Mouse (Mus musculus): ENCODE results near the gene Clip1. TPM values are rescaled to one million over a fixed set of nuclear protein-coding genes. Genes with fewer than 3 reads are reported as not detected.

Clip1 gene
- polyA plus RNA-seq (2014; fragmentation: Illumina TruSeq; extraction: RNeasy Lipid Tissue Mini Kit (QIAGEN cat#74804); ENCODE audit: low read depth, low replicate concordance) = 18.4 TPM

DNA sequence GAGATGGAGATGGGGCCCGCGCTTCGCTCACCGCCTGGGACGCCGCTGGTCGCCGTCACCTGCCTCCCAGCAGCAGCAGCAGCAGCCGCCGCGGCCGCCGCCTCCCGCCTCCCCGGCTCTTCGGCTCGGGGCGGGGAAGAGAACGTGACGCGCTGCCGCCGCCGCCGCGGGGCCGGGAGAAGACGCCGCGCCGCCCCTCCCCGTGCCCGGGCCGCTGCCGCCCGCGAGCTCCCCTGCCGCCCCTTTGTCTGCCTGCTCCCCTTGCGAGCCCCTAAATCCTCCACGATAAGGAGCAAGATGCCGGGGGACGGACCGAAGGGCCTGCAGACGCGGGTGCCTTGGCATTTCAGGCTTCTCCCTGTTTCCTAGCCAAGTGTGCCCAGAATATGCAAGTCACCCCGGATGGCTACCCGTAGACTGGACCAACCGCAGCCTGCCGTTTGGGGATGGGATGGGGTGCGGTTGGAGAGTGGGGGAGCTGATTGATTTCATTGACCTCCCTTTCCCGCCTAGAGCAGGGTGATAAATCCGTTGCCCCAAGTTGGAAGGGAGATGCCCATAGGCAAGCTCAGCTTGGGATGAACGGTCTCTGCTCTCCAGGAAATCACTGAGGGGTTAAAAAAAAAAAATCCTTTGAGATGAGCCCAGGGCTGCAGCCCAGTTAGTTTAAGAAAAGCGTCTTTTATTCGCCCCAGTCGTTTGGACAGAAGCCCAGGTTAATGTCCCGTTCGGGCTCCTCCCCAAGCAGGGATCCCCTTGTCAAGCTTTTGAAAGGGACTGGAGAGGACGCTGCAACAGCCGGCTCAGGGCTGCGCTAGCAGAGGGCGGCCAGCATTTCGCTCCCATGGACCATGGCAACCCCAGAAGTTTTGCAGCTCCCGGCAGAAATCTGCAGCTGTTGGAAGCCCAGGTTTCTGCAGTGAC, at the start of gene Clip1:
TSS of gene Clip1 (minus strand) at position 398 of the 924 bp plus-strand sequence.

DNA sequence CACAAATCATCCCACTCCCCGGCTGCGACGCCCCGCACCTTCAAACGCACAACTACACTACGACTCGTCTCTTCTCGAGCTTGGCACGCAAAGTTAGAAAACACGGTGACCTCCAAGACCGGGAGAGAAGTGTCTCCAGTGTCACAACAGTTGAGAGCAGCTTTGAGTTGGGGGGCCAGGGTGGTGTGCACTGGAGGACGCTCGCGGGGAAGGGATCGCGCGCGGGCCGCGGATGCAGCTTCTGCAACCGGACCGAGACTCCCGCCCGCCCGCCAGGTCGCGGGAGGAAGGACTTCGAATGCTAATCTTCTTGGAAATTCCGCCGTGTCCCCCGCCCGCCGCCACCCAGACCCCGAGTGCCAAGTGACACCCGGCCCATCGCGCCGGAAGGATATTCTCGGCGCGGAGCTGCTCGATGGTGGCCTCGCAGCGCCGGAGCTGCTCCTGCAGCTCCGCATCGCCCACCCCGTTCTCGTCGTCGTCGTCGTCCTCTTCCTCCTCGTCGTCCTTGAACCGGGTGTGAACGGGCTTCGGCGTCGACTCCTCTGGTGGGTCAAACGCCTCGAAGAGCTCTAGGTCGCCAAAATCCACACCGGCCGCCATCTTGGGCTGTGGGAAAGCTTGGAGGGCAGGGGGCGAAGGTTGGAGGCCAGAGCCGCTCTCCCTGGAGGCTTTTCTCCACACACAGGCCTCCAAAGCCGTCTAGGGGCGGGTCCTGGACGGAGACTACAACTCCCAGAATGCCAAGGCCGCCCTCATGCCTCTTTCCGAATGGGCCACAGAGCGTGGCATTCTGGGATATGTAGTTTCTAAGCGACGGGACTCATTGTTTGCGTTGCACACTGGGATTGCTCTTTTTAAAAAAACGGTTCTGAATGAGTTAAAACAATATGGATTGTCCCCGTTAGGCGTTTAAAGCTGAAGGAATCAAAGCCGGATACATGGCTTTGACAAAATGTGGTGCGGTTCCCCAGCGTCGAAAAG, 36.2 kb upstream of the Clip1 start, which contains the start of gene Zcchc8:
TSS of gene Zcchc8 (minus strand) at position 773 of the 984 bp plus-strand sequence.

DNA sequence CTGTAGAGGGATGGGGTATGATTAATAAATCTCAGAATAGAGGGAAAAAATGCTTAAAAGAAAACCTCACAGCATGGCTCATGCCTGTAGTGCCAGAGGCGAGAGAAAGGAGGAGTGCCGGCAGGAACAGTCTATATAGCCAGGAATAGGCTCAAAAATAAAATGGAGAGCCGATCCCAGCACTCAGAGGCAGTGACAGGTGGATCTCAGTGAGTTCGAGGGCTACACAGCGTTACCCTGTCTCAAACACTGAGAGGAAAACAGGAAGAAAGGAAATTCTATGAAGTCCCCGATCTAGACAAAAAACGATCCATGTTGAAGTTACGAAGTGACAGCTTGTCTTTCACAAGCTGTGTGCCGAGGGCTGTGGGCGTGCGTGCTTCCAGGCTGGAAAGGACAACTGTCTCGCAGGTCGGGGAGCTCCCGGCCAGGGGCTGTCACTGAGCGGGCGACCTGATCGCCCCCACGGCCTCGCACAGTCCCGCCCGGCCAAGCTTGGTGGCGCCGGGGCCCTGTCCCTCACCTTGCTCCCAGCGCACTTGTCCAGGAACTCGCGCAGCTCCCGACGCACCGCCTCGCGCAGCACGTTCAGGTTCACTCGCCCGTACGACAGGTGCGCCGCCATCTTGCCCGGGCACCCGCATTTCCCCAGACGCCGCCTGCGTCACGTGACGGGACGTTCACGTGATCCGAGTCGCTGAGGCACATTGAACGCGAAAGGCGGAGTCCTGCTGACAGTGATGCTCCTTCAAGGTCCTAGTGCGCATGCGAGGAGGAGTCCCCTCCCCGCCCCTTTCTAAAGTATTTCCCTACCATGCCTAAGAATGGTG, 111.8 kb downstream of the Clip1 start, which contains the start of gene Vps33a:
TSS of gene Vps33a (minus strand) at position 682 of the 830 bp plus-strand sequence.

Other genes with a start within 250 kb of the Clip1 start
- gene Lrrc43, start 195.3 kb downstream of the Clip1 start, polyA plus RNA-seq (2014; fragmentation: Illumina TruSeq; extraction: RNeasy Lipid Tissue Mini Kit (QIAGEN cat#74804); ENCODE audit: low read depth, low replicate concordance) = not detected
- gene Il31, start 195.1 kb downstream of the Clip1 start, polyA plus RNA-seq (2014; fragmentation: Illumina TruSeq; extraction: RNeasy Lipid Tissue Mini Kit (QIAGEN cat#74804); ENCODE audit: low read depth, low replicate concordance) = not detected
- gene B3gnt4, start 174.2 kb downstream of the Clip1 start, polyA plus RNA-seq (2014; fragmentation: Illumina TruSeq; extraction: RNeasy Lipid Tissue Mini Kit (QIAGEN cat#74804); ENCODE audit: low read depth, low replicate concordance) = not detected
- 47.1 TPM for gene Diablo, start 160.4 kb downstream of the Clip1 start, polyA plus RNA-seq (2014; fragmentation: Illumina TruSeq; extraction: RNeasy Lipid Tissue Mini Kit (QIAGEN cat#74804); ENCODE audit: low read depth, low replicate concordance)
- not detected for gene Gm49027, start 159.1 kb downstream of the Clip1 start, polyA plus RNA-seq (2014; fragmentation: Illumina TruSeq; extraction: RNeasy Lipid Tissue Mini Kit (QIAGEN cat#74804); ENCODE audit: low read depth, low replicate concordance)
- 8.1 TPM for gene Vps33a, start 111.6 kb downstream of the Clip1 start, polyA plus RNA-seq (2014; fragmentation: Illumina TruSeq; extraction: RNeasy Lipid Tissue Mini Kit (QIAGEN cat#74804); ENCODE audit: low read depth, low replicate concordance)
- 32.2 TPM for gene Zcchc8, start 36.5 kb upstream of the Clip1 start, polyA plus RNA-seq (2014; fragmentation: Illumina TruSeq; extraction: RNeasy Lipid Tissue Mini Kit (QIAGEN cat#74804); ENCODE audit: low read depth, low replicate concordance)
- gene Rsrc2, start 64.8 kb upstream of the Clip1 start, polyA plus RNA-seq (2014; fragmentation: Illumina TruSeq; extraction: RNeasy Lipid Tissue Mini Kit (QIAGEN cat#74804); ENCODE audit: low read depth, low replicate concordance) = 92.5 TPM
- gene Kntc1, start 65.1 kb upstream of the Clip1 start, polyA plus RNA-seq (2014; fragmentation: Illumina TruSeq; extraction: RNeasy Lipid Tissue Mini Kit (QIAGEN cat#74804); ENCODE audit: low read depth, low replicate concordance) = not detected
- gene Hcar2, start 180.9 kb upstream of the Clip1 start, polyA plus RNA-seq (2014; fragmentation: Illumina TruSeq; extraction: RNeasy Lipid Tissue Mini Kit (QIAGEN cat#74804); ENCODE audit: low read depth, low replicate concordance) = not detected
- gene Hcar1, start 195.4 kb upstream of the Clip1 start, polyA plus RNA-seq (2014; fragmentation: Illumina TruSeq; extraction: RNeasy Lipid Tissue Mini Kit (QIAGEN cat#74804); ENCODE audit: low read depth, low replicate concordance) = not detected
- 135 TPM for gene Denr, start 222.6 kb upstream of the Clip1 start, polyA plus RNA-seq (2014; fragmentation: Illumina TruSeq; extraction: RNeasy Lipid Tissue Mini Kit (QIAGEN cat#74804); ENCODE audit: low read depth, low replicate concordance)
- gene Gm43518, start 242.8 kb upstream of the Clip1 start, polyA plus RNA-seq (2014; fragmentation: Illumina TruSeq; extraction: RNeasy Lipid Tissue Mini Kit (QIAGEN cat#74804); ENCODE audit: low read depth, low replicate concordance) = not detected
- gene Ccdc62, start 246.1 kb upstream of the Clip1 start, polyA plus RNA-seq (2014; fragmentation: Illumina TruSeq; extraction: RNeasy Lipid Tissue Mini Kit (QIAGEN cat#74804); ENCODE audit: low read depth, low replicate concordance) = 1.7 TPM